Mouse (Mus musculus) G1E (cell line): ENCODE measurements around the gene Lypla2.

Source experiments
- CTCF ChIP-seq: IDR thresholded peaks from 2 replicates; pipeline ENCODE4 v1.5.1; 2012; ENCODE audit warnings: low read depth, low read length, inconsistent platforms, mixed read lengths
- GATA1 ChIP-seq: IDR thresholded peaks from 2 replicates; pipeline ENCODE4 v1.6.1; 2012; ENCODE audit warnings: borderline replicate concordance, low read length, inconsistent platforms, mixed read lengths
- TAL1 ChIP-seq: conservative IDR thresholded peaks from 2 replicates; pipeline ENCODE4 v1.6.1; 2012; ENCODE audit warnings: low read depth, low read length, inconsistent platforms, mixed read lengths

DNA sequence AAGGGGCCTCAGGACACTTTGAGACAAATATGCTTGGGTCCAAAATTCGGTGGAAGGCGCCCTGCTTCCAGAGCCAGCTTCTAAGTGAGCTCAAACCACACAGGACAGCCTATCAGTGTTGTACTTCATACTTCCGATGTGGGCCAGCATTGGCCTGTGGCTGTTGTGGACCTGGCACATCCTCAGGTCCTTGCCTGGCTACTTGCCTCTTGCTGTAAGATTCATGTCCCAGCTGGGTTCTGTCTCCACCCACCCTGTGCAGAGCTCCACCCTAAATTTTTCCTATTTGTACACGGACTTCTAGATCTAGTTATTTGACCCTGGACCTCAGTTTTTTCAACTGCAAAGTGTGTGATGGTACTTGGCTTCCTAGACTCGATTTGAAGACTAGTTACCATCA is 36.9 kb downstream of the Lypla2 start:
- no peak for TF ChIP-seq CTCF
- no peak for TF ChIP-seq TAL1
- no peak for TF ChIP-seq GATA1
